Mouse (Mus musculus): ENCODE data around the gene Armh3. TPM values are rescaled to one million over a fixed set of nuclear protein-coding genes. Genes with fewer than 3 reads are reported as not detected.
A peak's percentile ranks its signal among the peaks of the same experiment; 100 is the strongest.

Gene Armh3
- polyA plus RNA-seq, 1 experiment from 2014 or later, result 10.1 TPM

GRCm38 (mm10) chr19:45920299-45921090, 77.8 kb downstream of the Armh3 start:
- H3K27me3 ChIP-seq (replicated peaks; ENCODE audit: control insufficient read depth, insufficient read depth, low read length), result no peaks in the 10 kb centered on the region
- WGBS, result 75% methylated on average over 9 of the region's 9 CpGs

DNA sequence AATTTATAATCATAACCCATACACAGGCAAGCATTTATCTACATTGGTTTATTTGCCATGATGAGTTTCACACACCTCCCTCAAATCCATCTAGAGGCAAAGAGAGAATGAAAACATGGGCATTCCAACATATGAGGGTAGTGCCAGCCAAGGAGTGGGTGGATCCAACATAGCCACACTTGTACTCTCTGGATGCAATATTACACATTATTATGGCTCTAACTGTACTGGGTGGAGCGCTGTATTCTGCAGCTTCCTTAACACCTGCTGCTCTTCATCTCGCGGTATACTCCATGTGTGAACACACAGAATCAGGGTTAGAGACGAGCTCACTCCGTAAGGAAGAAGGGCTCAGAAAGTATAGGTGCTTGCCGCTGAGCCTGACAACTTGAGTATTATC, 79.9 kb downstream of the Armh3 start:
- TF ChIP-seq CTCF (IDR thresholded peaks at IDR 0.05; ENCODE audit: low read depth), result no peak
- WGBS, result 94% methylated on average over 6 of the region's 6 CpGs
- no peak overlapping the region for H3K4me2 ChIP-seq (replicated peaks; ENCODE audit: low read depth)

More at GRCm38 (mm10) chr19:45920299-45921090, 77.8 kb downstream of the Armh3 start:
- no peak overlapping the region for H3K4me3 ChIP-seq (ENCODE audit: low read depth, low read length)
- no peaks in the 10 kb centered on the region for H3K9me3 ChIP-seq (ENCODE audit: control insufficient read depth)
- TF ChIP-seq CTCF (IDR thresholded peaks at IDR 0.05; ENCODE audit: low read depth), result no peak
- no peak for ATAC-seq
- H3K9ac ChIP-seq (ENCODE audit: low read depth, low read length), result no peak overlapping the region
- H3K4me2 ChIP-seq (replicated peaks; ENCODE audit: low read depth), result no peak overlapping the region
- peaks cover 28% of the 10 kb centered on the region for H3K36me3 ChIP-seq (ENCODE audit: control insufficient read depth, insufficient read depth)
- H3K4me1 ChIP-seq (replicated peaks; ENCODE audit: control insufficient read depth, insufficient read depth, low read length), result no peaks in the 10 kb centered on the region
- H3K27ac ChIP-seq (ENCODE audit: low read depth, low read length), result no peak overlapping the region

GRCm38 (mm10) chr19:45917856-45918255, 80.4 kb downstream of the Armh3 start:
- WGBS, result 83% methylated on average over 3 of the region's 3 CpGs
- TF ChIP-seq CTCF (IDR thresholded peaks at IDR 0.05; ENCODE audit: low read depth), result no peak
- Histone ChIP-seq H3K4me1 (replicated peaks; ENCODE audit: control insufficient read depth, insufficient read depth, low read length) (no peaks in the 10 kb centered on the region), H3K36me3 (ENCODE audit: control insufficient read depth, insufficient read depth) (peaks cover 19% of the 10 kb centered on the region), H3K4me2 (replicated peaks; ENCODE audit: low read depth) (no peak overlapping the region), H3K27me3 (replicated peaks; ENCODE audit: control insufficient read depth, insufficient read depth, low read length) (no peaks in the 10 kb centered on the region), H3K9me3 (ENCODE audit: control insufficient read depth) (no peaks in the 10 kb centered on the region), H3K4me3 (ENCODE audit: low read depth, low read length) (no peak overlapping the region), H3K9ac (ENCODE audit: low read depth, low read length) (no peak overlapping the region), H3K27ac (ENCODE audit: low read depth, low read length) (no peak overlapping the region)
- no peak for ATAC-seq

More for the DNA sequence above, 79.9 kb downstream of the Armh3 start:
- Histone ChIP-seq H3K27ac (ENCODE audit: low read depth, low read length) (no peak overlapping the region), H3K4me1 (replicated peaks; ENCODE audit: control insufficient read depth, insufficient read depth, low read length) (no peaks in the 10 kb centered on the region), H3K36me3 (ENCODE audit: control insufficient read depth, insufficient read depth) (peaks cover 19% of the 10 kb centered on the region), H3K9ac (ENCODE audit: low read depth, low read length) (no peak overlapping the region), H3K9me3 (ENCODE audit: control insufficient read depth) (no peaks in the 10 kb centered on the region), H3K27me3 (replicated peaks; ENCODE audit: control insufficient read depth, insufficient read depth, low read length) (no peaks in the 10 kb centered on the region), H3K4me3 (ENCODE audit: low read depth, low read length) (no peak overlapping the region)
- no peak for ATAC-seq

- 84% methylated on average over 4 of the region's 4 CpGs for WGBS
- Histone ChIP-seq H3K9ac (ENCODE audit: low read depth, low read length) (no peak overlapping the region), H3K27ac (ENCODE audit: low read depth, low read length) (no peak overlapping the region), H3K4me1 (replicated peaks; ENCODE audit: control insufficient read depth, insufficient read depth, low read length) (no peaks in the 10 kb centered on the region), H3K27me3 (replicated peaks; ENCODE audit: control insufficient read depth, insufficient read depth, low read length) (no peaks in the 10 kb centered on the region), H3K36me3 (ENCODE audit: control insufficient read depth, insufficient read depth) (peaks cover 15% of the 10 kb centered on the region; the same call in 1 of the 2 replicates), H3K9me3 (ENCODE audit: control insufficient read depth) (no peaks in the 10 kb centered on the region), H3K4me3 (ENCODE audit: low read depth, low read length) (no peak overlapping the region), H3K4me2 (replicated peaks; ENCODE audit: low read depth) (no peak overlapping the region)
- no peak for ATAC-seq
- TF ChIP-seq CTCF (IDR thresholded peaks at IDR 0.05; ENCODE audit: low read depth), result no peak
Observed at GRCm38 (mm10) chr19:45916461-45916860, 81.8 kb downstream of the Armh3 start.

DNA sequence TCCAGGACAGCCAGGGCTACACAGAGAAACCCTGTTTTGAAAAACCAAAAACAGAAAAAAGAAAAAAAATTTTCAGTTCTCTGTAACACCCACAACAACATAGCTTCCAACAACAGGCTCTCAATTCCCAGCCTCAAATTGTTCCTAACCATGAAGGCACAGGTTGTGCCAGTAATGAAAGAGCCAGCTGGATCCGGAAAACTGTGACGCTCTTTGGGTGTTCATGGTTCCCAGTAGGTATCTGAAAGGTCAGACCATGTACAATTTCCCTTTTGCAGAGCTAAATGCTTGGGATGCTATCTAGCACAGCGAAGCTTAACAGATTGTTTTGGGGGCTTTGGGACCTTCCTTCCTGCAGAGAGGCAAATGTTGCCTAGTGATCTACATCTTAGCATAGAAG, 82.3 kb downstream of the Armh3 start:
- Histone ChIP-seq H3K4me1 (replicated peaks; ENCODE audit: control insufficient read depth, insufficient read depth, low read length) (no peaks in the 10 kb centered on the region), H3K36me3 (ENCODE audit: control insufficient read depth, insufficient read depth) (peaks cover 15% of the 10 kb centered on the region; the same call in 1 of the 2 replicates), H3K4me2 (replicated peaks; ENCODE audit: low read depth) (no peak overlapping the region), H3K4me3 (ENCODE audit: low read depth, low read length) (no peak overlapping the region), H3K9ac (ENCODE audit: low read depth, low read length) (no peak overlapping the region), H3K27ac (ENCODE audit: low read depth, low read length) (no peak overlapping the region), H3K27me3 (replicated peaks; ENCODE audit: control insufficient read depth, insufficient read depth, low read length) (no peaks in the 10 kb centered on the region), H3K9me3 (ENCODE audit: control insufficient read depth) (no peaks in the 10 kb centered on the region)
- 95% methylated on average over 3 of the region's 3 CpGs for WGBS
- ATAC-seq, result no peak
- no peak for TF ChIP-seq CTCF (IDR thresholded peaks at IDR 0.05; ENCODE audit: low read depth)

DNA sequence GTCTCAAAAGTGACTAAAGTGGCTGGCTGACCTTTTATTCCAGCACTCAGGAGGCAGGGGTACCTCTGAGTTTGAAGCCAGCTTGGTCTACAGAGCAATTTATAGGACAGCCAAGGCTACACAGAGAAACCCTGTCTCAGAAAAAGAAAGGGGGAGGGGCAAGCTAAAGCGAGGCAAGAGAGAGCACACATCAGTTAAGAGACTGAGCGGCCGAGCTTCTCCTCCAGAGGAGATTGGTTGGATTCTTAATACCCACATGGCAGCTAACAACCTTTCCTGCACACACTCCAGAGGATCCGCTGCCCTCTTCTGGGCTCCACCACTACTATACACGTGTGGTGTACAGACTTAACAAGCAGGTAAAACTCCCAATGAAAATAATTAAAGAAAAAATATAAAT, 85.3 kb downstream of the Armh3 start:
- 56% methylated on average over 5 of the region's 5 CpGs for WGBS
- Histone ChIP-seq H3K4me3 (ENCODE audit: low read depth, low read length) (no peak overlapping the region), H3K4me1 (replicated peaks; ENCODE audit: control insufficient read depth, insufficient read depth, low read length) (no peaks in the 10 kb centered on the region), H3K9me3 (ENCODE audit: control insufficient read depth) (no peaks in the 10 kb centered on the region), H3K36me3 (ENCODE audit: control insufficient read depth, insufficient read depth) (peaks cover 7% of the 10 kb centered on the region; the same call in 1 of the 2 replicates), H3K4me2 (replicated peaks; ENCODE audit: low read depth) (no peak overlapping the region), H3K27ac (ENCODE audit: low read depth, low read length) (no peak overlapping the region), H3K9ac (ENCODE audit: low read depth, low read length) (no peak overlapping the region), H3K27me3 (replicated peaks; ENCODE audit: control insufficient read depth, insufficient read depth, low read length) (no peaks in the 10 kb centered on the region)
- TF ChIP-seq CTCF (IDR thresholded peaks at IDR 0.05; ENCODE audit: low read depth), result 0 out of 2 replicates have a peak, but pooled peaks have one; percentile 10
- no peak for ATAC-seq

Measured in intestine, postnatal 0 days (tissue).